Mouse (Mus musculus) bone marrow macrophage, adult 2 months (primary cell): ENCODE results near the gene Thsd4. TPM values are rescaled to one million over a fixed set of nuclear protein-coding genes. Genes with fewer than 3 reads are reported as not detected.

ENCODE experiments used
- H3K27ac ChIP-seq: 2 replicates; pipeline ENCODE4 v1.5.1; 2012; ENCODE audit warnings: low read depth, low read length; ENCODE audit not compliant: insufficient read depth
- H3K4me1 ChIP-seq: 2 replicates; pipeline ENCODE4 v1.6.1; 2012; ENCODE audit warnings: low read length; ENCODE audit not compliant: control insufficient read depth, insufficient read depth
- H3K4me3 ChIP-seq: 2 replicates; pipeline ENCODE4 v1.5.1; 2012; ENCODE audit warnings: mild to moderate bottlenecking, low read length, moderate library complexity; ENCODE audit not compliant: insufficient read depth
- CTCF ChIP-seq: IDR thresholded peaks from 2 replicates; pipeline ENCODE4 v1.5.1; 2012; ENCODE audit warnings: low read depth, mild to moderate bottlenecking, low read length, moderate library complexity
- POLR2A ChIP-seq: IDR thresholded peaks from 2 replicates; pipeline ENCODE4 v1.6.1; 2012; ENCODE audit warnings: mild to moderate bottlenecking, low read depth, low read length, borderline replicate concordance
- polyA plus RNA-seq: library from polyadenylated mRNA; stranded (reverse); fragments of >200 nt; gene quantifications from 2 replicates; pipeline ENCODE4 v1.2.4, GENCODE M21; 2012; ENCODE audit not compliant: missing spikeins, insufficient read depth, insufficient read length

The Thsd4 gene
- polyA plus RNA-seq, 1 experiment = 0.09 TPM

DNA sequence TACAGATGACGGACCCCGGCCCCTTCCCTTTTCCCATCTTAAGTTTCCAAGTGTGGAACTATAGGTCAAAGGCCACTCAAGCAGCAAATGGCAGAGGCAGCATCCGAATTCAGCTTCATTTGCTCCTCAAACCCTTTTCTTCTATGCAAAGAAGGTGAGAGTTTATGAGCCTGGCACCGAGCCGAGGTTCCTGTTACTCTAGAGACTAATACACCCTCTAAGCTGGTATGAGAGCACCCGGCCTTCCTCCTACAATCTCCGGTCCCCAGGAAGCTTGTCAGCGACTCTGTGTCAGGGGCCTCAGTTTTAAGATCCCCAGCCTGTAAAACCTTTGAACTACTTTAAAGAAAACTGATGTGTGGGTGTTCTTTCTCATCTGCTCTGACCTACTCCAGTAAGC is 231.1 kb downstream of the Thsd4 start:
- Histone ChIP-seq H3K4me3 (no peak overlapping the region), H3K27ac (no peak overlapping the region), H3K4me1 (no peaks in the 10 kb centered on the region)
- TF ChIP-seq POLR2A (no peak), CTCF (no peak)

DNA sequence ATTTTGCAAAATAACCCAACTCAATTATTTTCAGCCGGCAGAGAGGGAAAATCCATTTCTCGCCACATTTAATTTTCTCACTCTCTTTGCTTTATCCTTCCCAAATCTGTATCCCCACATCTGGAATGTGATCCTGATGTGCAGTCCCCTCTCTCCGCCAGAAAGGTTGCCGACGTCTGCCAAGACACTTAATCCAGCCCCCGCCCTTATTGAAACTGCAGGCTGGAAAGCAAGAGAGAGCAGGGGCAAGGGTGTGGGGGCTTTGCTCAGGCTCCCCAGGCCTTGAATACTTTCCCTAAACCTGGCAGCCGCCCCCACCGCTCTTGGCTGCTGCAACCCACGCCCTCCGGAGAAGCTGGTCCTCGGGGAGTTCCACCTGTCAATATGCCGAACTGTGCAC is 233.1 kb downstream of the Thsd4 start:
- no peak overlapping the region for H3K4me3 ChIP-seq
- no peak for TF ChIP-seq CTCF
- no peak for TF ChIP-seq POLR2A
- H3K4me1 ChIP-seq = no peaks in the 10 kb centered on the region
- no peak overlapping the region for H3K27ac ChIP-seq

DNA sequence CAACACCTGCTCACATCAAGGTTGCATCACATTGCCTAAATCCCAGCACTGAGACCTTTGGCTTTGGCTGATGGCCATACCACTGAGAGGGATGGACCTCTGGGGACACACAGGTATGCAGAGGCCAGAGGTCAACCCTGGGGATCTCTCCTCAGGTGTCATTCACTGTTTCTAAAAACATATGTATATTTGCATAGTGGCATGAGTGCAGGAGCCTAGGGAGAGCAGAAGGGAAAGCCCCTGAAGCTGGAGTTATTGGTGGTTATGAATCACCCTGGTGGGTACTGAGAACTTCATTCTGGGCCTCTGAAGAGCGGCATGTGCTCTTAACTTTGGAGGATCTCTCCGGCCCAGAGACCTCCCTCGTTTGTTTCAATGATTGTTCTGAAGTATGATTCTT is 235.5 kb downstream of the Thsd4 start:
- no peak for TF ChIP-seq POLR2A
- TF ChIP-seq CTCF = no peak
- Histone ChIP-seq H3K4me3 (no peak overlapping the region), H3K27ac (no peak overlapping the region), H3K4me1 (no peaks in the 10 kb centered on the region)

DNA sequence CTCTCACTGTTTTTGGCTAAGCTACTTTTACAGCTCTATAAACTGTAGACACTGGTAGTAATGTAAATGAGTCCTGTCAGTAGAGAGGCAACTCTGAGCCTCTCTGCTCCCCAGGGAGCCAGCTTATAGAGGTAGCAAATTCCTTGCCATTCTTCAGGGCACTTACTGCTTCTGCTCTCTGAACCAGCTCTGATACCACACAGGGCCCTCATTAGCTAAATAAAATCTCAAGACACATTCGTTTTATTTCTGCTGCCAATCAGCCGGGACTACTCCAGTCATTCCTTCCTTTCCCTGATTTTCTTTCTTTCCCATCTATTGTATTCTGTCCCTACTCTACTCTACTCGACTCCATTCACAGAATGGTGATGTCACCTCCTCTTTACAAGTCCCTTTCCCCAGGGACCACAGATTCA is 236.8 kb downstream of the Thsd4 start:
- Histone ChIP-seq H3K4me3 (no peak overlapping the region), H3K4me1 (no peaks in the 10 kb centered on the region), H3K27ac (no peak overlapping the region)
- TF ChIP-seq POLR2A = no peak

DNA sequence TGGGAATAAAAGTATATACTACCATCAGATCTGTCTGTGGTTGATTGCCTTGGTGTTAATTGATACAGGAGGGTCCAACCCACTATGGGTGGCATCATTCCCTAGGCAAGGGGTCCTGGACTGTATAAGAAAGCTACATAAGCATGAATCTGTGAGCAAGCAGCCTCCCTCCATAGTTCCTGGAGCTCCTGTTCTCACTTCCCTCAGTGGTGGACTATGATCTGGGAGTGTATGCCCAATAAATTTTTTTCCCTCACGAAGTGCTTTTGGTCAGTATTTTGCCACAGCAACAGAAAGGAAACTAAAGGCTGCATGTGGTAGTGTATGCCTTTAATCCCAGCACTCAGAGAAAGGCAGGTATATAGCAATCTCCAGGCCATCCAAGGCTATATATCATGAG is 237.5 kb downstream of the Thsd4 start:
- H3K4me1 ChIP-seq = no peaks in the 10 kb centered on the region
- TF ChIP-seq POLR2A (no peak), CTCF (no peak)
- no peak overlapping the region for H3K27ac ChIP-seq
- no peak overlapping the region for H3K4me3 ChIP-seq

DNA sequence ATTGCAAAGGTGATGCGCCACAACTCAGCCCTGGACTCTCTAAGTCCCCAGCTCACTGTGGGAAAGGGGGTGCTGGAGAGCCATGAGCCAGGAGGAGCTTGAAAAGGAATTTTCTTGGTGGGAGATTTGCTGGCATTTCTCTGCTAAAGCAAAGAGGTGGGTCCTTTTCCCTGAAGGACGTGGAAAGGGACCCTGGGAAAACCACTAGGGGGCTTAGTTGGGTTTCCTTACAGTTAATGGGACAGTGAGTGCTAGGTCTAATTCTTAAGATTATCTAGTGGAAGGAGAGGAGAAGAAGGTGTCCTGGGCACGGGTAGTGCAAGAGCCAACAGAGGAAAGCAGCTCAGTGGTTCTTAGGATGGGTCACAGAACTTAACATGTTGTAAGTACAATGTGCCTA is 238.3 kb downstream of the Thsd4 start:
- no peak for TF ChIP-seq CTCF
- TF ChIP-seq POLR2A = no peak
- no peaks in the 10 kb centered on the region for H3K4me1 ChIP-seq

DNA sequence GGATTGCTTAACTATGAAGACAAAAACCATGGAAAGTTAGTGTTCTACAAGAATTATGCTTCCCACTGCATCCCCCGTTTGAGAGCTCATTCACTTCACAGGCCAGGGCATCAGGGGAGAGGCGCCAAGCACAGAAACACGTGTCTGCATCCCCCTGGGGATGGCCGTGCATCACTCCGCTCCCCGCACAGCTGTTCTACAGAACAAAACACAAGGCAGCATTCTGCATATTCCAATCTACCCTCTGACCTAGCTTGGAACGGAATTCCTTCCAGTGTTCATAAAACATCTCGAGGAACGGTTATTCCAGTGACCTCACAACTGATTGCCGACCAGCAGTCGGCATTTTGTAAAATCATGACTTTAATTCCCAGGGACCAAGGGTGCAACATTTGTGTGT is 240.6 kb downstream of the Thsd4 start:
- H3K27ac ChIP-seq = no peak overlapping the region
- TF ChIP-seq POLR2A (no peak), CTCF (no peak)
- H3K4me3 ChIP-seq = no peak overlapping the region
- no peaks in the 10 kb centered on the region for H3K4me1 ChIP-seq

More for the DNA sequence above, 238.3 kb downstream of the Thsd4 start:
- H3K27ac ChIP-seq = no peak overlapping the region
- H3K4me3 ChIP-seq = no peak overlapping the region

DNA sequence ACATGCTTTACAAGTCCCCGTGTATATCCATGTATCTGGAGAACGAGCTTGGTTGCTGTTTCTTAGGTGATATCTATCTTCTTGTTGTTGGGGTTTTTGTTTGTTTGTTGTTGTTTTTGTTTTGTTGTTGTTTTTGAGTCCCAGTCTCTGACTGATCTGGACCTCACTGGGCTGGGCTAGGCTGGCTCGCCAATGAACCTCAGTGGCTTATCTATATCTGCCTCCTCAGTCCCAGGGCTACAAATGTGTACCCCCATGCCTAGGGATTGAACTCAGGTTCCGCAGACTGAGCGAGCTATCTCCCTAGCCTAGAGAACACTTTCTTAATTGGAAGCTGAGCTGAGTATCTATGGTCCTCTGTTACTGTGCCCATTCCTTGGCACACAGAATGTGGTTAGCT is 241.1 kb downstream of the Thsd4 start:
- no peak for TF ChIP-seq CTCF
- TF ChIP-seq POLR2A = no peak
- Histone ChIP-seq H3K4me1 (no peaks in the 10 kb centered on the region), H3K27ac (no peak overlapping the region), H3K4me3 (no peak overlapping the region)

DNA sequence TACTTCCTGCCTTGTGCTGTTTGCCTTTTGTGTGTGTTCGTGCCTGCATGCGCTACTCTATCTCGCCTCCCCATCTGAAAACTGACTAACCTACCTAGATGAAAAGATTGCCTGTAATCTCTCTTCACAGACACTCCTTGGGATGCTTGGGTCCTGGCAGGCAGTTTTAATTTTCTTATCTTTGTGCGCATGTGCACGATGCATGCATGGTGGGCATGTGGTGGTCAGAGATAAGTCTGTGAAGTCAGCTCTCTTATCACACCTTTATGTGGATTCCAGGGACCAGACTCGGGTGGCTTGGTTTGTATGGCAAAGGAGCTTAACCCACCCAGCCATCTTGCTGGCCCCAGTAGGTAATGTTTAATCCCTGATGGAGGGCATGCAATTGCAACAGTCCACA is 242.3 kb downstream of the Thsd4 start:
- H3K4me1 ChIP-seq = no peaks in the 10 kb centered on the region
- no peak overlapping the region for H3K4me3 ChIP-seq
- TF ChIP-seq CTCF (no peak), POLR2A (no peak)
- H3K27ac ChIP-seq = no peak overlapping the region

DNA sequence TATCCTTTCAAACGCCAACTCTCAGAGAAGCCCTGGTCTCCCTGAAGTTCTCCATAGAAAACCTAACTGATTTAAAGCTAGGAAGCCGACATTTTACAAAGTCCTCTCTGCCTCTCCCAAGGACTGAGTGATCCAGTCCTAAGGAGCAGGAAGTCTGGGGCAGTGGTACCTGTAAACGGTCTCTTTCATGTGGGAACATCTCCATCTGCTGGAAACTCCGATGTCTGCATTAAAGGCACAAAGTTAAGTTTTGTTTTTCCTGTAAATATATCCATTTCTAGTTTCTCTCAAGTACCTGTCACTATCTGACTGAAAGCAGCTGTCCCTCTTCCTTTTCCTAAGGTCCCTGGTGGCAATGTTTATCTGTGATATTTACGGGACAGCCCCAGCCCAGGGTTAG is 245.5 kb downstream of the Thsd4 start:
- Histone ChIP-seq H3K4me1 (no peaks in the 10 kb centered on the region), H3K4me3 (no peak overlapping the region), H3K27ac (no peak overlapping the region)
- no peak for TF ChIP-seq POLR2A
- no peak for TF ChIP-seq CTCF
